Mouse (Mus musculus): ENCODE measurements around the gene Gltp. TPM values are rescaled to one million over a fixed set of nuclear protein-coding genes. Genes with fewer than 3 reads are reported as not detected.

Gltp gene
- total RNA-seq, 2 experiments from 2014 or later = 24.3 to 32.4 TPM

DNA sequence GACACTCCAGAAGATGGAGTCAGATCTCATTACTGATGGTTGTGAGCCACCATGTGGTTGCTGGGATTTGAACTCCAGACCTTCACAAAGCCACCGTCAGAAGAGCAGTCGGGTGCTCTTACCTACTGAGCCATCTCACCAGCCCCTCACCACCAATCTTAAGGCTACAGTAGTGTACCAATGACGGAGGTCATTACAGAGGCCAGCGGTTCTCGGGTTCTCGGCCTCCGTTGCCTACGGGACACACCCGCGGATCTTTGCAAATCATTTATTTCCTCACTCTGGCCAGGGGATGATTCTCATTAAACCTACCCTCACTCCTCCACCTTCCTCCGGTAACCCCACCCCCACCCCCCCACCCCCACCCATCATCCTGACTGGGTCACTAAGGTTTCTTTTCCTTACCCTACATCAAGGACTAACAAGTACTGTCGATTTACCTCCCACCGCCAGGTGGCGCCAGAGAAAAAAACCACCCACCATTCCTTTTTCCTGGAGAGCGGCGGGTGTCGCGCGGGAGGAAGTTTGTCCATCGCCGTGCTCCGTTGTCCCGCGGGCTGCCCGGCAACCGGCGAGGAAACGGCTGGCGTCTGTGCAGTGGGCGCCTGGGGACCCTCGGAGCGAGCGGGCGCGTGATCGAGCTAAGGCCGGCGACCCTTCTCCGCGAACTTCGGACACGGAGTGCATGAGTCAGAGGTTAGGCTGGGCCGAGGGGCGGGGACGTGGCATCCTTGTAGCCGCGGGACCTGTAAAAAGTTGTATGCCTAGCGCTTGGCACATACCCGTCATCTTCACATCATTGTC lies 16.7 kb upstream of the Gltp start, which contains the start of gene Tchp:
Gene Tchp, plus strand, starts transcription at position 496 of the 804 bp plus-strand sequence.
- intact Hi-C loops (cut with DNase I) = loop anchor here (5.0 kb wide), 1 partner anchor 65 kb away; the partner anchor contains the start of gene Ankrd13a

GRCm38 (mm10) chr5:114702403-114703392 lies 11.9 kb upstream of the Gltp start:
- intact Hi-C loops (cut with DNase I) = no loop called here
- no peak for DNase-seq (ENCODE audit: low spot score in 2 of 2)

More for the DNA sequence above, 16.7 kb upstream of the Gltp start, which contains the start of gene Tchp:
- peak; percentile 91 to 94 for DNase-seq (ENCODE audit: low spot score in 2 of 2)

DNA sequence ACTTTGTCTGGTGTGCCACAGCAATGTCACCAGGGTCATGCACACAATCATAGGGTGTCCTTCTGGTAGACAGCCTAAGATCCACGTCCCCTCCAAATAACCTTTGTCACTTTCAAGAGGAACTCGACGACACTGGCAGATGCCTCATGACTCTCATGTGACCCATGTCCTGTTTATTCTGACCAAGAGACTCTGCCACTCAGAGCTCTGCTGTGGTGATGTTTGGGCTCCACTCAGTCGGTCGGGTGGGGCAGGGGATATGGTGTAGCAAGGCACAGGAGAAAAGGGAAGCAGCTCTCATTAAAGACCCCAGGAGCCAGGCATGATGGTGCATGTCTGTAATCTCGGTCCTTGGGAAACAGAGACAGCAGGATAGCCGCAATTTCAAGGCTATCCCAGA lies 8.2 kb upstream of the Gltp start:
- DNase-seq (ENCODE audit: low spot score in 2 of 2) = no peak
- intact Hi-C loops (cut with DNase I) = no loop called here

DNA sequence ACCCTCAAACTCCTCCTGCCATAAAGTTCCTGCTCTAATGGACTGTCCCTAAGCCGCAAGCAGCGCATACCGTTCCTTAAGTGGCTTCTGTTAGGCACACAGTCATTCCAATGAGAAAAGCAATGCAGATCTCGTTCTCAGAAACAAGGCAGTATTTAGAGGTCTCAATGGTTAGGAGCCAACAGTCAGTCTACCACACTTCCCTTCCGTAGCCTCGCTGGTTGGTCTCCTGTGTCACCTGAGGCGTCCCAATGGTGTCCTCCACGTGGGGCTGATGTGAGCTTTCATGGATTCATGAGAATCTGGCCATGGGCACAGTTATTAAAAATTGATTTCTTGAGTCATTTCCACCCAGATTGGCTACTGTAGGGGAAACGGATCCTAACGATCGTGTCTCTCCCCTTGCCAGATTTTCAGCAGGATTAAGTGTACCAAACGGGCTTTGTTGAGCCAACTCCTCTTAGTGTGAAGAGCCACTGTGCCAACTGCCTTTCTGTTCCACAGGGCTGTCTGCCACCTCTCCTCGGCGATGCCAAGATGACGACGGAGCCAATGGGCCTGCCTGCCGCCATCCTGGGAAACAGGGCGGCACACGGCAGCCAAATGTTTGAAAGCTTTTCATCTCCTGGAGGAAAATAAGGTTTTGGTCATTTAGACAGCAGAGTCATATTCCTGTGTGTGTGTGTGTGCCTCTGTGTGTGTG lies 7.4 kb upstream of the Gltp start:
- peak; percentile 67 to 74 for DNase-seq (ENCODE audit: low spot score in 2 of 2)
- intact Hi-C loops (cut with DNase I) = no loop called here

DNA sequence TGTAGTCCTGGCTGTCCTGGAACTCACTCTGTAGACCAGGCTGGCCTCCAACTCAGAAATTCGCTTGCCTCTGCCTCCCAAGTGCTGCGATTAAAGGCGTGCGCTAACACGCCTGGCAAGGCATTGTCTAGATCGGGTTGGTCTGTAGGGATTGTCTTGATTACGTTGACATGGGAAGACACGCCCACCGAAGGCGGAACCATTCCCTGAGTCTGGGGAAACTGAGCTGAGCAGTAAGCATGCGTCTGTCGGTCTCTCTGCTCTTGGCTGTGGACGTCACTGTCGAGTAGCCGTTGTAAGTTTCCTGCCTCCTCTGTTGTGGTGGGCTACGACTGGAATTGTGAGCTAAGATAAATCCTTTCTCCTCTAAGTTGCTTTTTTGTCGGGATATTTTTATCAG lies 6.2 kb upstream of the Gltp start:
- no peak for DNase-seq (ENCODE audit: low spot score in 2 of 2)
- intact Hi-C loops (cut with DNase I) = no loop called here

DNA sequence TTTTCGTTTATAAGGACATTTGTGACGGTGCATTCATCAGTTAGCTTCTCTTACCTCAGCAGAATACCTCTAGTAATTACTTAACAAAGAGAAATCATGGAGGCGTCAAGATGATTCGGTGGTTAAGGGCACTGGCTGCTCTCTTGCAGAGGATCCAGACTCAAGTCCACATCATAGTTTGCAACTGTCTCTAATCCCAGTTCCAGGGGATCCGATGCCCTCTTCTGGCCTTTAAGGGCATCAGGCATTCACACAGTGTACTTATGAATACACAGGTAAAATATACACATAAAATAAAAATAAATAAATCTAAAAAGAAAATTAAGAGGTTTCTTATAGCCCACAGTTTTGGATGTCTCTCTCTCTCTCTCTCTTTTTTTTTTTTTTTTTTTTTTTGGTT lies 5.0 kb upstream of the Gltp start:
- intact Hi-C loops (cut with DNase I) = no loop called here
- DNase-seq (ENCODE audit: low spot score in 2 of 2) = no peak

DNA sequence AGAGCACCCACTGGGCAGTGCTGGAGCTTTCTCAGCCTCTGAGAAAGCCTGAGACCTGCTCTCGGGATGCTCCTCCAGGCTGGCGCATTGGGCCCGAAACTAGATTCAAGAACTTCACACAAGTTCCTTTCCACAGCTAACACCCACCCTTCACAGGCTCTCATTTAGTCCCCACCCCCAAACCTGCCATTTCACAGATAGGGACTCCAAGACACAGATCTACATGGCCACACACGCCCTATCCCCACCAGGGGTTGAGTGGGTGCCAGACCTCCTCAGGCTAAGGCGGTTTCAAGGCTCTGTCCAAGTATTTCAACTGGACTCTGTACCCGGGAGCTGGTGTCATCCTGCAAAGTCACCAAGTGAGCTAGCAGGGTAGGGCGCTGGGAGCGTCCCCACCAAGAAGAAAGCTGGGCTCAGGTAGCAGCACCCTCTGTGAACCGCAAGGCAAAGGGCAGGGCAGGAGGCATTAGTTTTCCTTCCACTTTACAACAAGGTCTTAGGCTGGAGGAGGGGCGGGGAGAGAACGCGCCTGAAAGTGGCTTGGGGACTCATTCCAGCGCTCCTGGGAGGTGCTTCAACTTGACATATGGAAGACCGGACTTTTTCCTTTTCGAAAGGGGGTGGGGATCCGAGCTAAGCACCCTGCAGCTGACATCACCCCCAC lies 951 bp downstream of the Gltp start:
- intact Hi-C loops (cut with DNase I) = no loop called here
- no peak for DNase-seq (ENCODE audit: low spot score in 2 of 2)

- no peak for DNase-seq (ENCODE audit: low spot score in 2 of 2)
- intact Hi-C loops (cut with DNase I) = no loop called here
These were observed 2.1 kb downstream of the Gltp start for GRCm38 (mm10) chr5:114688703-114689102.

DNA sequence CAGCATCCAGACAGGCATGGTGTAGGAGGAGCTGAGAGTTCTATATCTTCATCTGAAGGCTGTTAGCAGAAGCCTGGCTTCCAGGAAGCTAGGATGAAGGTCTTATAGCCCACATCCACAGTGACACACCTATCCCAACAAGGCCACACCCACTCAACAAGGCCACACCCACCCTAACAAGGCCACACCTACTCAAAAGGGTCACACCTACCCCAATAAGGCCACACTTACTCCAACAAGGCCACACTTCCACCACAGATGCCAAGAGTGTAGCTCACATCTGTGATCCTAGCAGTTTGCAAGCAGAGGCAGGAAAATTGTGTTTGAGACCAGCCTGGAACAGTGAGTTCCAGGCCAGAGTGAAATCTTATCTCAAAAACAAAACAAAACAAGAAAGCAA lies 2.9 kb downstream of the Gltp start:
- DNase-seq (ENCODE audit: low spot score in 2 of 2) = no peak
- intact Hi-C loops (cut with DNase I) = no loop called here

- intact Hi-C loops (cut with DNase I) = no loop called here
- no peak for DNase-seq (ENCODE audit: low spot score in 2 of 2)
These were observed 4.0 kb downstream of the Gltp start for GRCm38 (mm10) chr5:114686726-114687210.

DNA sequence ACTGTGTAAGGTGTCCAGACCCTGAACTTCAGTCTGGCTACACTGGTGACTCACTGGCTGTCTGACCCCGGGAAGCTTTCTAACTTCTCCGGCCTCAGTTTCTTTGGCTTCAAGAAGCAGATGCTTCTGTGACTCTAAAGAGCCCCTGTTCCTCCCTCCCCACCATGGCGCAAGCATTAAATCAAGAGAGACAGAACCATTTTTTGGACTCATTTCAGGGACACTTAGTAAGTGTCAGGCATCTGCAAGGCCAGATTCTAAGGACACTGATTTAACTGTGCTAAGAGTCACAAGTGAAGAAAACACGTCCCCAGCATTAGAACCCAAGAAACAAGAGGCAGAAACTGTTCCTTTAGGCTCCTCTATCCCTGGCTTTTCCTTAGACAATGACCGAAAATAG lies 4.8 kb downstream of the Gltp start:
- no peak for DNase-seq (ENCODE audit: low spot score in 2 of 2)
- intact Hi-C loops (cut with DNase I) = no loop called here

GRCm38 (mm10) chr5:114681717-114682116 lies 9.1 kb downstream of the Gltp start:
- intact Hi-C loops (cut with DNase I) = no loop called here
- DNase-seq (ENCODE audit: low spot score in 2 of 2) = no peak

- intact Hi-C loops (cut with DNase I) = no loop called here
- no peak for DNase-seq (ENCODE audit: low spot score in 2 of 2)
These were observed 10.0 kb downstream of the Gltp start for GRCm38 (mm10) chr5:114680676-114681285.

- intact Hi-C loops (cut with DNase I) = no loop called here
- no peak for DNase-seq (ENCODE audit: low spot score in 2 of 2)
These were observed 10.8 kb downstream of the Gltp start for GRCm38 (mm10) chr5:114679841-114680591.

- no peak for DNase-seq (ENCODE audit: low spot score in 2 of 2)
- intact Hi-C loops (cut with DNase I) = no loop called here
These were observed 16.2 kb downstream of the Gltp start for GRCm38 (mm10) chr5:114674594-114674993.

DNA sequence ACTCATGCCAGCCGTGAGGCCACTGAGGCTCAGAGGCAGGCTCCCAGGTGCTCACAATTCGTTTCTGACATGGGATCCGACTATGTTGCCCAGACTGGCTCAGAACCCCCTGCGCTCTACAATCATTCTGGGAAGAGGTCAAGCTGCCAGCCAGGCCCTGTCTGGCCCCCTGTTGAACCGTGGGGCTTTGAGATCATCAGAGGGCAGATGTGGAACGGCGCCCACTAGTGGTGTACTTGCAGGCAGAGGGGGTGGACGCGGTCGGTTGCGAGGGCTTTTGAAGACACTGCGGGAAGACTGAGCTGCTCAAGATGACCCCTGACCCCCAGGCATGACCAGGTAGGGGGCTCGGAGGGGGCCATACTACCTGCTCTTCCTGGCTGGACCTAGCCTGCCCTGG lies 17.7 kb downstream of the Gltp start:
- intact Hi-C loops (cut with DNase I) = no loop called here
- no peak for DNase-seq (ENCODE audit: low spot score in 2 of 2)

GRCm38 (mm10) chr5:114669014-114669413 lies 21.8 kb downstream of the Gltp start:
- no peak for DNase-seq (ENCODE audit: low spot score in 2 of 2)
- intact Hi-C loops (cut with DNase I) = no loop called here

Data from left cerebral cortex, postnatal 36 days (tissue).